Mouse (Mus musculus): ENCODE results near the gene Resf1.
"Not testable (repeated sequence)": the region's sequence is repeated elsewhere in the genome, so short reads cannot be mapped to it uniquely, and the experiment has no call there.

Gene Resf1

DNA sequence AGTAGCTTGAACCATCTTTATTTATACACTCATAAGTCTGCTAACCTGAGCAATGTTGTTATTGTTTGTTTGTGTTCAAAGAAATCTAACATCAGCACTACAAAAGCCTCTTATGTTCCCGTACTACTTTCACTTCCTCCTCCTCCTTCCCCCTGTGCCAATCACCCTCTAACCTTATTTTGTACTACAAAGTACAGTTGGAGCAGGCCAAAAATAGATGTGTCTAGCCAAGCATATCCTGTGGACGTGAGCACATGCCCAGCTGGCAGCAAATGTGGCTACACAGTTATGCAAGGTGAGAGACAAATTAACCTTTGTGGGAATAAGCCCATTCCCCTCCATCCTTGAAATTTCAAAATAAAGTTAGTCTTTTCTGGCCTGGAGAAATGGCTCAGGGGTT lies 34.6 kb downstream of the Resf1 start:
- no peak for DNase-seq (ENCODE audit: extremely low spot score, low spot score)

DNA sequence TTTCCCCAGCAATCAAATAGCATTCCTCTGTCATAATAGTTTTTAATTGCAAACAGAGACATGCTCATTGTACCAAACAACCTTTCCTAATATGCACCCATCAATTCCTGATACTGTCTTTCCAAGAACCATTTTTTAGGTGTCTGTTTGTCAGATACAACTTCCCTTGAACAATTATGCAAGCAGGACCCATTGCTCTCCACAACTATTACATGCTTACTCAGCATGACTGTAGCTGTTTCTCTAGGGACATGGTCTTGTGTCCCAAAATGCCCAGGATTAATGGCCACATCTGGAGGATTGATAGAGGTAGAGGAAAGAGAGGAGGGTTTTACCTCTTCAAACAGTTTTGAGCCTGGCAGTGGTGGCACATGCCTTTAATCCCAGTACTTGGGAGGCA lies 35.2 kb downstream of the Resf1 start:
- DNase-seq (ENCODE audit: extremely low spot score, low spot score), result no peak

GRCm38 (mm10) chr6:149348211-149348610 lies 39.0 kb downstream of the Resf1 start:
- not testable (repeated sequence) for DNase-seq (ENCODE audit: extremely low spot score, low spot score)

DNA sequence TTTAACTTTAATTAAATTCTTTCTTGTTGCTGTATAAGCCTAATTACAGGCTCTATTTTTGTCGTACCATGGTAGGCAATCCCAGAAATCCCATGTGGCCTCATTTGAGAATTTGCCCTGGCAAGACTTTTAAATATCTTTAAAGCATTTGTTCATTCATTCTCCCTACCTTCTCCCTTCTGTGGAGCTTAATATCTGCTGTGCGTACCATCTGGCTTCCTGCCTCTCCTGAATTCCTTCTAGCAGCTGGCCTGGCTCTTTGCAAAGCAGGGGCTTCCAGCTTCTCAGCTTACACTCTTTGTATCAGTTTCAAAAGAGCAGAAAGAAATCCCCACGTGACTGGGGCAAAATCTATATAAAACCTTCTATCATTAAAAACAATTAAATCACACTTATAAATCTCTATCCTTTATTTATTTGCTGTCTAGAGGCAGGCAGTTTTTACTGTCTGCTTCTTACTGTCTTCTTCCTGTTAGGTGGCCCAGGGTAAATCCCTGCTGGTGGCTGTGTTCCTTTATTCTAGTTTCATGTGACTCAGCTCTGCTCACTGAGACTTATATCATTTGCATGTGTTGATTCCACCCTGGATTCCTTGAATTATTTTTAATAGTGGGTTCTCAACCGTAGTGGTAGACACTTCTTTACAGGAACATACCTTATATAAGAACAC lies 45.7 kb downstream of the Resf1 start:
- DNase-seq (ENCODE audit: extremely low spot score, low spot score), result no peak

DNA sequence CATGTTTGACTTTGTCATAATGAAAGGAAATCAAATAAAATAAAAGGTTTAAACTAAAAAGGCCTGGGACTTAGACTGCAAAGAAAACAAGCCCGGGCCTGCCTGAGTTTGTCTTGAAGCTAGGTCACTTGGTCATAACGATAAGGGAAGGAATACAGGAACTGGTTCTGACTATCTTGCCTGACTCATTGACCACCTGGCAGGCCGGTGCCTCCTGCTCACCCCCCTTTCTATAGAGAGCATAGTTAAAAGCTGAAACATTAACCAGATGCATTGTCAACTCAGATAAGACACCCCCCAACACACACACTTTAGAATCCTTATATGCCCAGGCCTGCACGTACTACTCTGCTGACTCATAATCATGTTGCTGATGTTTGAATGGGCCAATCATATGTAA lies 46.6 kb downstream of the Resf1 start:
- DNase-seq (ENCODE audit: extremely low spot score, low spot score), result not testable (repeated sequence)

DNA sequence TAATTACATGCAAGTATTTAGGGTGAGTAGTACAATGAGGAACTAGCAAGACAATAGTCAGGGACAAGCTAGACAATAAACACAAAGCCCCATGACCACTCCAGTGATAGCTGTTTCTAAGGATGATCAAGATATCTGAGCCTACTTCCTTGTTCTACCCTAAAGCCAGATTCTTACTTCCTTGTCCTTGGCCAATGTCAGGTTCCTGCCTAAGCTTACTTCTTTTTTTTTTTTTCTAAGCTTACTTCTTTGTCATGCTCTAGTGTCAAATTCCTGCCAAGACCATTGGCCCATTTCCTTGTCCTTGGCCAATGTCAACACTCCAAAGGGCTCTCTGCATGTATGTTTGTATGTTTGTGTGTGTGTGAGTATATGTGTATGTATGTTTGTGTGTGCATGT lies 47.9 kb downstream of the Resf1 start:
- DNase-seq (ENCODE audit: extremely low spot score, low spot score), result no peak

DNA sequence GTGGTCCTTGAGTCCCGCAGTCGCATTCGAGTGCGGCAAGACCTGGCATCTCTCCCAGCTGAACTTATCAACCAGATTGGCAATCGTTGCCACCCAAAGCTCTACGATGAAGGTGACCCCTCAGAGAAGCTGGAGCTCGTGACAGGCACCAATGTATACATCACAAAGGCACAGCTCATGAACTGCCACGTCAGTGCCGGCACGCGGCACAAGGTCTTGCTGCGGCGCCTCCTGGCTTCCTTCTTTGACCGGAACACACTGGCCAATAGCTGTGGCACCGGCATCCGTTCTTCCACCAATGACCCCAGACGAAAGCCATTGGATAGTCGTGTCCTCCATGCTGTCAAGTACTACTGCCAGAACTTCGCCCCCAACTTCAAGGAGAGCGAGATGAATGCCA lies 53.3 kb downstream of the Resf1 start:
- not testable (repeated sequence) for DNase-seq (ENCODE audit: extremely low spot score, low spot score)

- not testable (repeated sequence) for DNase-seq (ENCODE audit: extremely low spot score, low spot score)
Measured at GRCm38 (mm10) chr6:149365975-149366374, 56.8 kb downstream of the Resf1 start.

DNA sequence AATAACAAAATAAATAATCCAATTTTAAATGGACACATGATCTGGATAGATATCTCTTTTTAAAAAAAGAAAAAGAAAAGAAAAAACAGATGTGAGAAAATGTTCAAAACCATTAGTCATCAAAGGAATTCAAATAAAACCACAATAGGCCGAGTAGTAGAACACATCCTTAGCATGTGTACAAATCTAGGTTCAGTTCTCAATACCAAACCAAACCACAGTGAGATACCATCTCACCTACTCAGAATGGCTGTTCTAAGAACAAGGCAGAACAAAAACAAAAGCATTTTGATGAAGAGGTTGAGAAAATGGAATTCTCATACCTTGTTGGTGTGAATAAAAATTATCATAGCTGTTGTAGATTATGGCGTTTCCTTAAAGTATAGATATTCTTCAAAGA lies 57.2 kb downstream of the Resf1 start:
- no peak for DNase-seq (ENCODE audit: extremely low spot score, low spot score)

- peak; percentile 43 for DNase-seq (ENCODE audit: extremely low spot score, low spot score)
Measured at GRCm38 (mm10) chr6:149374986-149375457, 65.8 kb downstream of the Resf1 start.

- DNase-seq (ENCODE audit: extremely low spot score, low spot score), result no peak
Measured at GRCm38 (mm10) chr6:149383531-149383930, 74.3 kb downstream of the Resf1 start.

Measured in neural tube, embryonic 10.5 days (tissue).